Mouse (Mus musculus): ENCODE results near the gene Ly75. TPM values are rescaled to one million over a fixed set of nuclear protein-coding genes. Genes with fewer than 3 reads are reported as not detected.

Ly75 gene
- polyA plus RNA-seq, 1 experiment: 0.72 TPM

- TF ChIP-seq CTCF (conservative IDR thresholded peaks at IDR 0.05; ENCODE audit: insufficient read depth, insufficient read length, low read depth, low read length) (no peak), POLR2A (IDR thresholded peaks at IDR 0.05; ENCODE audit: low read depth, low read length) (no peak)
- 88% methylated on average over 4 of the region's 4 CpGs for WGBS
- H3K4me1 ChIP-seq (ENCODE audit: control insufficient read depth, insufficient read depth, low read length): no peaks in the 10 kb centered on the region; the same call in 1 of the 2 replicates
- no peak for DNase-seq
- no peak overlapping the region for H3K4me3 ChIP-seq (ENCODE audit: insufficient read depth, low read depth, low read length)
- H3K27ac ChIP-seq (ENCODE audit: insufficient read depth, low read depth, low read length): no peak overlapping the region
- H3K36me3 ChIP-seq (ENCODE audit: control insufficient read depth, insufficient read depth, low read length): no peaks in the 10 kb centered on the region
- H3K27me3 ChIP-seq (replicated peaks; ENCODE audit: control insufficient read depth, insufficient read depth, low read length): no peaks in the 10 kb centered on the region
Measured at GRCm38 (mm10) chr2:60291381-60291780, 91.7 kb downstream of the Ly75 start.

DNA sequence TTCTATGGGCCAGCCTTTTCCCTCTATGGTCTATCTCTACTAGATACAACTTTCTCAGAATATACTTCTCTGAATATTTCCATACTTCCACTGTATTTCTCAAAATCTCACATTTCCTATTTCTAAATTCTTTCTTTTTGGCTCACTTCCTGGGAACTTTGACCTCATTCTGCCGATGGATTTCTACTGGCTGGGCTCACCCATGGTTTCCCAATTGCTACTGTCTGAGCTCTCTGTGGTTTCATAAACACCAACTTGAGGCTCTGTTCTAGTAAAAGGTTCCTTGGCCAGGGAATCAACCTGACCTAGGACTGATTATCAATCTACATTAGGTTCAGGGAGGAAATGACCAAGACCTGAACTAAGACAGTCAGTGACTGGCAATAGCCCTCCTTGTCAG is 93.7 kb downstream of the Ly75 start:
- TF ChIP-seq POLR2A (IDR thresholded peaks at IDR 0.05; ENCODE audit: low read depth, low read length) (no peak), CTCF (conservative IDR thresholded peaks at IDR 0.05; ENCODE audit: insufficient read depth, insufficient read length, low read depth, low read length) (no peak)
- no peak overlapping the region for H3K27ac ChIP-seq (ENCODE audit: insufficient read depth, low read depth, low read length)
- no peaks in the 10 kb centered on the region for H3K36me3 ChIP-seq (ENCODE audit: control insufficient read depth, insufficient read depth, low read length)
- H3K4me1 ChIP-seq (ENCODE audit: control insufficient read depth, insufficient read depth, low read length): no peaks in the 10 kb centered on the region; the same call in 1 of the 2 replicates
- no peak for DNase-seq
- H3K27me3 ChIP-seq (replicated peaks; ENCODE audit: control insufficient read depth, insufficient read depth, low read length): no peaks in the 10 kb centered on the region
- WGBS: 16% methylated on average over 1 of the region's 1 CpGs
- H3K4me3 ChIP-seq (ENCODE audit: insufficient read depth, low read depth, low read length): no peak overlapping the region

GRCm38 (mm10) chr2:60288606-60289005 is 94.5 kb downstream of the Ly75 start:
- Histone ChIP-seq H3K36me3 (ENCODE audit: control insufficient read depth, insufficient read depth, low read length) (no peaks in the 10 kb centered on the region), H3K27me3 (replicated peaks; ENCODE audit: control insufficient read depth, insufficient read depth, low read length) (no peaks in the 10 kb centered on the region), H3K27ac (ENCODE audit: insufficient read depth, low read depth, low read length) (no peak overlapping the region; the same call in 1 of the 2 replicates), H3K4me1 (ENCODE audit: control insufficient read depth, insufficient read depth, low read length) (no peaks in the 10 kb centered on the region; the same call in 1 of the 2 replicates), H3K4me3 (ENCODE audit: insufficient read depth, low read depth, low read length) (no peak overlapping the region)
- DNase-seq: no peak
- TF ChIP-seq POLR2A (IDR thresholded peaks at IDR 0.05; ENCODE audit: low read depth, low read length) (no peak), CTCF (conservative IDR thresholded peaks at IDR 0.05; ENCODE audit: insufficient read depth, insufficient read length, low read depth, low read length) (no peak)
- 74% methylated on average over 4 of the region's 4 CpGs for WGBS

DNA sequence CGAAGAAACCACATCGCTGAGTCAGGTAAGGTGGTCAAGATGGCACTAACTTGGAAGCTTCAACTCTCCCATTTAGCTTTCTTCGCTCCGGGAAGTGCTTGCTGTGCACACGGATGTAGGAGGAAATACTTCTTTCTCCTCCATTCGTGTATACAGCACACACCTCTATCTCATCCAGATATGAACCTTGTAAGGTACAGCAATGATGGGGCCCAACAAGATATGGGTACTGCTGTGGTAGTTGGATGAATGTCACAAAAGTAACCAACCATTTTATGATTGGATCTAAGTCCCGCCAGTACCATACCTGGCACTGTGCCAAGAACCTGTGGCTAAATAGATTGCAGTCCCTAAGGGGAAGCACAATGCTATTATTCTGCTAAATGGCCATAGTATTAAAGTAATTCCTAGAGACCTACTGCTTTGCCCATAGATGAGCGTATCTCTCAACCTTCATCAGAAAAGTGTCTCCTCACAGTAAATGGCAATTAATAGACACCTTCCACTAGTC is 97.9 kb downstream of the Ly75 start:
- WGBS: 84% methylated on average over 8 of the region's 8 CpGs
- no peak for DNase-seq
- Histone ChIP-seq H3K27me3 (replicated peaks; ENCODE audit: control insufficient read depth, insufficient read depth, low read length) (no peaks in the 10 kb centered on the region), H3K4me3 (ENCODE audit: insufficient read depth, low read depth, low read length) (no peak overlapping the region), H3K36me3 (ENCODE audit: control insufficient read depth, insufficient read depth, low read length) (no peaks in the 10 kb centered on the region), H3K4me1 (ENCODE audit: control insufficient read depth, insufficient read depth, low read length) (no peaks in the 10 kb centered on the region; the same call in 1 of the 2 replicates), H3K27ac (ENCODE audit: insufficient read depth, low read depth, low read length) (no peak overlapping the region)
- no peak for TF ChIP-seq POLR2A (IDR thresholded peaks at IDR 0.05; ENCODE audit: low read depth, low read length)
- TF ChIP-seq CTCF (conservative IDR thresholded peaks at IDR 0.05; ENCODE audit: insufficient read depth, insufficient read length, low read depth, low read length): no peak

- TF ChIP-seq CTCF (conservative IDR thresholded peaks at IDR 0.05; ENCODE audit: insufficient read depth, insufficient read length, low read depth, low read length): no peak
- no peak for TF ChIP-seq POLR2A (IDR thresholded peaks at IDR 0.05; ENCODE audit: low read depth, low read length)
- peak within 1 kb of the TSS; percentile 81 for H3K4me3 ChIP-seq (ENCODE audit: insufficient read depth, low read depth, low read length)
- no peaks in the 10 kb centered on the region for H3K27me3 ChIP-seq (replicated peaks; ENCODE audit: control insufficient read depth, insufficient read depth, low read length)
- H3K4me1 ChIP-seq (ENCODE audit: control insufficient read depth, insufficient read depth, low read length): no peaks in the 10 kb centered on the region; the same call in 1 of the 2 replicates
- 29% methylated on average over 4 of the region's 4 CpGs for whole genome bisulfite sequencing
- H3K36me3 ChIP-seq (ENCODE audit: control insufficient read depth, insufficient read depth, low read length): no peaks in the 10 kb centered on the region
- peak; percentile 68 for DNase-seq
- peak within 1 kb of the TSS; percentile 71 for H3K27ac ChIP-seq (ENCODE audit: insufficient read depth, low read depth, low read length)
Measured at GRCm38 (mm10) chr2:60284467-60284821, 98.7 kb downstream of the Ly75 start, which contains the start of gene Cd302. Gene Cd302, minus strand, starts transcription at chr2:60284488.

GRCm38 (mm10) chr2:60283751-60284466 is 99.2 kb downstream of the Ly75 start:
- peak overlapping the region; percentile 71 for H3K27ac ChIP-seq (ENCODE audit: insufficient read depth, low read depth, low read length)
- WGBS: under 1% methylated on average over 42 of the region's 42 CpGs
- no peak for TF ChIP-seq POLR2A (IDR thresholded peaks at IDR 0.05; ENCODE audit: low read depth, low read length)
- TF ChIP-seq CTCF (conservative IDR thresholded peaks at IDR 0.05; ENCODE audit: insufficient read depth, insufficient read length, low read depth, low read length): no peak
- H3K4me3 ChIP-seq (ENCODE audit: insufficient read depth, low read depth, low read length): peak overlapping the region; percentile 81
- no peaks in the 10 kb centered on the region for H3K36me3 ChIP-seq (ENCODE audit: control insufficient read depth, insufficient read depth, low read length)
- H3K27me3 ChIP-seq (replicated peaks; ENCODE audit: control insufficient read depth, insufficient read depth, low read length): no peaks in the 10 kb centered on the region
- peak; percentile 84 for DNase-seq
- no peaks in the 10 kb centered on the region; the same call in 1 of the 2 replicates for H3K4me1 ChIP-seq (ENCODE audit: control insufficient read depth, insufficient read depth, low read length)

DNA sequence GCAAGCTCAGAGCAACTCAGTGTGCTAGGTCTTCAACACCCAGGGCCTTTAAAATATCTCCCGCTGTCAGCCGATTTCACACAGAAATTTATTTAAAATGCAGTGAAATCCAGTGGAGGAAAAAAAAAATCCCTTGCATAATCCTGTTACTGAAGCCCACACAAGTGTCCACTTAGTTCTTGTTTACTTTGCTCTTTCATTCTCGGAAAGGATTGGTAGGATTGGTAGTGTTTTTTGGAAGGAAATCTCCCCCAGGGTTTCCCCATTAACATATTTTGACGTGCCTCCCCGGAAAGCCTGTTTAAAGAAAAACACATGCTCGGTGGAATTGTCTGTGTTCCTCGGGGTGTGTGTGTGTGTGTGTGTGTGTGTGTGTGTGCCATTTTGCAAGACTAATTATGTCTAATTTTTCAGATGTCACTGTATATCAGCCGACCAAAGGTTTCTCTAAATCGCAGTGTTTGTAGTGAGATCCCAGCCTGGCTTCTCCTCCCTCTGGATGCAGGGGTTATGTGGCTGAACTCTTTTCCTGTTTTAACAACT is 99.8 kb downstream of the Ly75 start:
- TF ChIP-seq POLR2A (IDR thresholded peaks at IDR 0.05; ENCODE audit: low read depth, low read length): no peak
- TF ChIP-seq CTCF (conservative IDR thresholded peaks at IDR 0.05; ENCODE audit: insufficient read depth, insufficient read length, low read depth, low read length): no peak
- Histone ChIP-seq H3K36me3 (ENCODE audit: control insufficient read depth, insufficient read depth, low read length) (no peaks in the 10 kb centered on the region), H3K27ac (ENCODE audit: insufficient read depth, low read depth, low read length) (no peak overlapping the region; the same call in 1 of the 2 replicates), H3K4me3 (ENCODE audit: insufficient read depth, low read depth, low read length) (peak overlapping the region; percentile 81), H3K27me3 (replicated peaks; ENCODE audit: control insufficient read depth, insufficient read depth, low read length) (no peaks in the 10 kb centered on the region), H3K4me1 (ENCODE audit: control insufficient read depth, insufficient read depth, low read length) (no peaks in the 10 kb centered on the region; the same call in 1 of the 2 replicates)
- DNase-seq: peak; percentile 45
- 13% methylated on average over 9 of the region's 9 CpGs for WGBS

Data from kidney, adult 2 months (tissue).